Mouse (Mus musculus) macrophage (primary cell): ENCODE results near the gene Rmnd1. TPM values are rescaled to one million over a fixed set of nuclear protein-coding genes. Genes with fewer than 3 reads are reported as not detected.

Source experiments
- H3K27ac ChIP-seq: fragments of 350-480 bp; formaldehyde crosslinking; 2 replicates; pipeline ENCODE4 v1.9.0; 2021
- H3K36me3 ChIP-seq: fragments of 350-480 bp; formaldehyde crosslinking; 2 replicates; pipeline ENCODE4 v1.9.0; 2021; ENCODE audit errors: inconsistent target
- H3K4me3 ChIP-seq: fragments of 350-480 bp; formaldehyde crosslinking; 2 replicates; pipeline ENCODE4 v1.9.0; 2021; ENCODE audit errors: inconsistent target
- H3K79me2 ChIP-seq: fragments of 350-480 bp; formaldehyde crosslinking; 2 replicates; pipeline ENCODE4 v1.9.0; 2021; ENCODE audit errors: inconsistent target
- WGBS: methylation state at CpG from one replicate; pipeline ENCODE4 v1.1.7; 2026; ENCODE audit warnings: inconsistent platforms; ENCODE audit not compliant: missing documents; 5-methylcytosine and 5-hydroxymethylcytosine counted together
- polyA plus RNA-seq: library from polyadenylated mRNA; stranded (reverse); fragments of 250-400 nt; gene quantifications from 3 replicates; pipeline ENCODE4 v1.2.4, GENCODE M21; 2018; ENCODE audit warnings: inconsistent platforms

Gene Rmnd1
- polyA plus RNA-seq, 1 experiment from 2014 or later: 41.0 TPM

- Histone ChIP-seq H3K27ac (no peak overlapping the region), H3K36me3 (no peaks in the 10 kb centered on the region)
- WGBS: 95% methylated on average over 38 of the region's 38 CpGs
Observed at GRCm38 (mm10) chr10:4354371-4355260, 77.6 kb downstream of the Rmnd1 start.

More at GRCm38 (mm10) chr10:4354371-4355260, 77.6 kb downstream of the Rmnd1 start:
- H3K4me3 ChIP-seq: no peak overlapping the region
- no peaks in the 10 kb centered on the region for H3K79me2 ChIP-seq

Other genes starting within 250 kb of the Rmnd1 start
- 0.20 to 0.29 TPM (median 0.22 TPM) in 3 replicates for gene Akap12, start 166.0 kb downstream of the Rmnd1 start, polyA plus RNA-seq
- 8.1 to 9.6 TPM (median 8.4 TPM) in 3 replicates for gene Zbtb2, start 44.3 kb downstream of the Rmnd1 start, polyA plus RNA-seq
- 10.8 to 12.4 TPM (median 11.5 TPM) in 3 replicates for gene Armt1, start 79 bp upstream of the Rmnd1 start, polyA plus RNA-seq
- not detected in 3 replicates for gene Ccdc170, start 50.1 kb upstream of the Rmnd1 start, polyA plus RNA-seq
- gene Esr1, start 179.2 kb upstream of the Rmnd1 start, polyA plus RNA-seq: 1.1 to 4.2 TPM (median 1.2 TPM) in 3 replicates